Mouse (Mus musculus): ENCODE results near the gene Hbb-bh2.
"Not testable (repeated sequence)": the region's sequence is repeated elsewhere in the genome, so short reads cannot be mapped to it uniquely, and the experiment has no call there.

Hbb-bh2 gene

GRCm38 (mm10) chr7:103811223-103811845 is 29.0 kb downstream of the Hbb-bh2 start:
- DNase-seq: no peak

- DNase-seq: no peak
Measured at GRCm38 (mm10) chr7:103810746-103811145, 29.6 kb downstream of the Hbb-bh2 start.

- no peak for DNase-seq
Measured at GRCm38 (mm10) chr7:103810296-103810695, 30.0 kb downstream of the Hbb-bh2 start.

GRCm38 (mm10) chr7:103809801-103810155 is 30.5 kb downstream of the Hbb-bh2 start:
- no peak for DNase-seq

DNA sequence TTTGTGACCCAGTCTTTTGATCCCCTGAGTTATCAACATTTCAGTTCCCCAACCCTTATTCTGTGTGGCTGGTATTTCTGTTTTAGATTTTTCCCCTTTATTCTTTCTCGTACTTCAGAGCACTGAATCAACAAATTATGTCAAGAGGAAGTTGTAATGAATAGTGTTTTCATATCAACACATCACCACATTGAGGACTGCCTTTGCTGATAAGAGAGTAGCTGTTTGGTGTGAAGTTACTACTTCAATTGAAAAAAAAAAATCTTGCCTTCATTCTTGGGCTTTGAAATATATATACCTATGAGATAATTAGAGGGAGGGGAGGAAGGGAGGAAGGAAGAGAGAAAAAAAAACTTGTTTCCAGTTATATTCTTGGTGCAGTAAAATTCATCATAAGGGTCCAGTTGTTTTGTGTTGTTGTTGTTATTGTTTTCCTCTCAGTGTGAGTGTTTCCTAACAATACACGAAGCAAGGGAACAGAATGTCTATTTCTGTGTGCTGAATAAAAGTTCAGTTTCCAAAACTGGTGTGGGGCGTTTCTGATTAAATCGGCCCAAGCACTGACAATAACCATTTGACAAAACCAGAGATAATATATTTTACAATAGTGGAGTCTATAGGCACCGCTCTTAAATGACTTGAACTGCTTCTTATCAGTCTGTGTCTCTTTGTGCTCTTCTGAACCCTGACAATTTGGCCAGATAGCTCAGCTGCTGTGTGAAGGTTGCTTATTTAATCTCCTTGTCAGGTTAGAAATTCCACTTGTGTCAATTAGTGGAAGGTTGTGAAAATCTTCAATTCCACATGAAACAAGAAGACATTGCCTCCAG is 31.1 kb downstream of the Hbb-bh2 start:
- no peak for DNase-seq

DNA sequence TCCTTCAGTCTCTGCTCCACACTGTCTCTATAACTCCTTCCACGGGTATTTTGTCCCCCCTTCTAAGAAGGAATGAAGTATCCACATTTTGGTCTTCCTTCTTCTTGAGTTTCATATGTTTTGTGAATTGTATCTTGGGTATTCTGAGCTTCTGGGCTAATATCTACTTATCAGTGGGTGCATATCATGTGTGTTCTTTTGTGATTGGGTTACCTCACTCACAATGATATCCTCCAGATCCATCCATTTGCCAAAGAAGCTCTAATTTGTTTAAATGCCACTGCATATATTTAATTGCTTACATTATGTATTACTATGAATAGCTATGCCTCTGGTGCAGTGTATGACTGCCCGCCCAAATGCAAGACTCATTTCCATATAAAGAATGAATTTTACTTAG is 32.2 kb downstream of the Hbb-bh2 start:
- DNase-seq: not testable (repeated sequence)

GRCm38 (mm10) chr7:103806856-103807255 is 33.5 kb downstream of the Hbb-bh2 start:
- DNase-seq: peak; percentile 11 to 27

- DNase-seq: no peak
Measured at GRCm38 (mm10) chr7:103792669-103793388, 47.5 kb downstream of the Hbb-bh2 start.

- DNase-seq: no peak
Measured at GRCm38 (mm10) chr7:103791721-103792120, 48.6 kb downstream of the Hbb-bh2 start, which contains the start of gene Olfr67. Gene Olfr67, minus strand, starts transcription at chr7:103791821.

Measured in cerebellum, postnatal 10 days (tissue).